Mouse (Mus musculus): ENCODE measurements at regions not wholly inside any gene's neighbourhood (a gene's known extent, or its start where the extent isn't known, plus 50 kb on each side); places are given as distances from the start of the nearest gene placed in this dataset.

DNA sequence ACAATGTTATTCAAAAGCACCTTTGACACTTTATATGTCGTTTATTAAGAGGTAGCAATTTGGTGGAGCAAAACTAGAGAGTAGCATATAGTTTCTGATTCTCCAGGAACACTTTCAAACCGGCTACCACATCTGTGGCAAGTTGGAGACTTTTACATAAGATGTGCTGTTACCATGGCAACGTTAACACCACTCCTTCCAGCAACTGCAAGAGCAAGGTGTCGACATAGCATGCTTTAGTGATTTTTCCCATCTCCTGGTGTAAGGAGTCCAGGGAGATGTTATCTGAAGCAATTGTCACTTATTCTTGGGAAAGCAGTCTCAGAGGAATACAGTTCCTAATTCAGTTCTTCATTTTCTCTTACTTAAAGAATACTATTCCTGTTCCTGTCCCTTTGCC lies 516.5 kb upstream of the Nox3 start:
- TF ChIP-seq GATA1 (IDR thresholded peaks at IDR 0.05; ENCODE audit: low read length) (no peak), TAL1 (IDR thresholded peaks at IDR 0.05; ENCODE audit: low read length) (no peak)
